Mouse (Mus musculus) MEL (cell line): ENCODE measurements around the gene Ddt. TPM values are rescaled to one million over a fixed set of nuclear protein-coding genes. Genes with fewer than 3 reads are reported as not detected.

Source experiments
- DNase-seq: peaks from one replicate; pipeline ENCODE4 v3.0.0; 2011; ENCODE audit warnings: low read depth, low spot score
- H3K27ac ChIP-seq: 2 replicates; pipeline ENCODE4 v1.5.1; 2012; ENCODE audit warnings: low read depth, mild to moderate bottlenecking, control low read depth, low read length, moderate library complexity; ENCODE audit not compliant: control insufficient read depth
- H3K27me3 ChIP-seq, 2 experiments: fragments of 150-350 bp in 1 of 2; sonication (generic) in 1 of 2; 2 replicates each; pipeline ENCODE4 v1.6.1; 2012; ENCODE audit warnings: low read length in 2 of 2, mild to moderate bottlenecking in 2 of 2, improper control_type of control experiment in 1 of 2, moderate library complexity in 1 of 2; ENCODE audit not compliant: insufficient read depth in 2 of 2, control insufficient read depth in 1 of 2
- H3K36me3 ChIP-seq, 2 experiments: 2 replicates each; pipeline ENCODE4 v1.6.1; 2012 to 2014; ENCODE audit warnings: low read length in 2 of 2, improper control_type of control experiment in 1 of 2, inconsistent platforms in 1 of 2, mild to moderate bottlenecking in 1 of 2; ENCODE audit not compliant: insufficient read depth in 2 of 2, control insufficient read depth in 1 of 2
- H3K4me1 ChIP-seq, 2 experiments: fragments of 150-350 bp in 1 of 2; sonication (generic) in 1 of 2; 2 replicates each; pipeline ENCODE4 v1.6.1; 2012; ENCODE audit warnings: low read length in 2 of 2, improper control_type of control experiment in 1 of 2, mild to moderate bottlenecking in 1 of 2; ENCODE audit not compliant: insufficient read depth in 2 of 2, control insufficient read depth in 1 of 2
- H3K4me3 ChIP-seq, 2 experiments: fragments of 150-350 bp in 1 of 2; sonication (generic) in 1 of 2; 2 replicates each; pipeline ENCODE4 v1.5.1; 2012; ENCODE audit warnings: low read depth in 2 of 2, low read length in 2 of 2, mild to moderate bottlenecking in 2 of 2, moderate library complexity in 2 of 2, control low read depth in 1 of 2, improper control_type of control experiment in 1 of 2; ENCODE audit not compliant: control insufficient read depth in 1 of 2, insufficient read depth in 1 of 2
- H3K79me2 ChIP-seq: 2 replicates; pipeline ENCODE4 v1.6.1; 2012; ENCODE audit warnings: mild to moderate bottlenecking, low read length, moderate library complexity; ENCODE audit not compliant: control insufficient read depth, poor library complexity, insufficient read depth
- H3K9ac ChIP-seq: 2 replicates; pipeline ENCODE4 v1.6.1; 2012; ENCODE audit warnings: low read depth, mild to moderate bottlenecking, control low read depth, low read length, moderate library complexity; ENCODE audit not compliant: control insufficient read depth, poor library complexity, severe bottlenecking
- H3K9me3 ChIP-seq: fragments of 150-350 bp; sonication (generic); replicated peaks from 2 replicates; pipeline ENCODE4 v1.6.1; 2012; ENCODE audit warnings: mild to moderate bottlenecking, low read length, improper control_type of control experiment, moderate library complexity; ENCODE audit not compliant: insufficient read depth
- CHD1 ChIP-seq: IDR thresholded peaks from 2 replicates; pipeline ENCODE4 v1.6.1; 2012; ENCODE audit warnings: low read depth, mild to moderate bottlenecking, inconsistent platforms, low read length, improper control_type of control experiment
- CHD2 ChIP-seq: IDR thresholded peaks from 2 replicates; pipeline ENCODE4 v1.6.1; 2011; ENCODE audit warnings: low read length, improper control_type of control experiment
- CTCF ChIP-seq, 3 experiments: IDR thresholded peaks in 2 of 3; conservative IDR thresholded peaks in 1 of 3; 2 replicates each; pipeline ENCODE4 v1.5.1; 2011 to 2012; ENCODE audit warnings: low read length in 3 of 3, low read depth in 2 of 3, mild to moderate bottlenecking in 2 of 3, improper control_type of control experiment in 1 of 3, inconsistent platforms in 1 of 3, mixed read lengths in 1 of 3, moderate library complexity in 1 of 3; ENCODE audit not compliant: control insufficient read depth in 1 of 3, insufficient read depth in 1 of 3, poor library complexity in 1 of 3, severe bottlenecking in 1 of 3
- ELF1 ChIP-seq: IDR thresholded peaks from 2 replicates; pipeline ENCODE4 v1.6.1; 2014; ENCODE audit warnings: low read depth, mild to moderate bottlenecking, inconsistent platforms, low read length, improper control_type of control experiment, moderate library complexity
- EP300 ChIP-seq, 2 experiments: IDR thresholded peaks; 2 replicates each; pipeline ENCODE4 v1.6.1; 2011; ENCODE audit warnings: improper control_type of control experiment in 2 of 2, low read length in 2 of 2, low read depth in 1 of 2, mild to moderate bottlenecking in 1 of 2
- ETS1 ChIP-seq: IDR thresholded peaks from 2 replicates; pipeline ENCODE4 v1.6.1; 2012; ENCODE audit warnings: low read depth, mild to moderate bottlenecking, inconsistent platforms, low read length, improper control_type of control experiment, moderate library complexity
- GABPA ChIP-seq: IDR thresholded peaks from 2 replicates; pipeline ENCODE4 v1.6.1; 2012; ENCODE audit warnings: low read depth, mild to moderate bottlenecking, inconsistent platforms, low read length, improper control_type of control experiment, moderate library complexity
- JUND ChIP-seq: IDR thresholded peaks from 2 replicates; pipeline ENCODE4 v1.6.1; 2011; ENCODE audit warnings: low read depth, mild to moderate bottlenecking, improper control_type of control experiment, low read length
- KAT2A ChIP-seq: conservative IDR thresholded peaks from 2 replicates; pipeline ENCODE4 v1.6.1; 2012; ENCODE audit warnings: low read depth, low read length, improper control_type of control experiment, inconsistent platforms
- MAFK ChIP-seq: IDR thresholded peaks from 2 replicates; pipeline ENCODE4 v1.6.1; 2011; ENCODE audit warnings: low read depth, mild to moderate bottlenecking, low read length, improper control_type of control experiment, borderline replicate concordance
- MAX ChIP-seq: IDR thresholded peaks from 2 replicates; pipeline ENCODE4 v1.6.1; 2011; ENCODE audit warnings: low read length, improper control_type of control experiment
- MAZ ChIP-seq: IDR thresholded peaks from 2 replicates; pipeline ENCODE4 v1.6.1; 2012; ENCODE audit warnings: low read depth, mild to moderate bottlenecking, inconsistent platforms, low read length, improper control_type of control experiment
- MEF2A ChIP-seq: IDR thresholded peaks from 2 replicates; pipeline ENCODE4 v1.6.1; 2014; ENCODE audit warnings: low read depth, mild to moderate bottlenecking, inconsistent platforms, low read length, improper control_type of control experiment; ENCODE audit not compliant: poor library complexity, insufficient replicate concordance, severe bottlenecking; ENCODE audit errors: extremely low read depth
- MXI1 ChIP-seq: IDR thresholded peaks from 2 replicates; pipeline ENCODE4 v1.6.1; 2011; ENCODE audit warnings: mild to moderate bottlenecking, low read depth, low read length, improper control_type of control experiment
- MYB ChIP-seq: IDR thresholded peaks from 2 replicates; pipeline ENCODE4 v1.6.1; 2011; ENCODE audit warnings: mild to moderate bottlenecking, low read depth, low read length, improper control_type of control experiment
- MYC ChIP-seq: IDR thresholded peaks from 2 replicates; pipeline ENCODE4 v1.6.1; 2011; ENCODE audit warnings: low read depth, mild to moderate bottlenecking, low read length, improper control_type of control experiment, moderate library complexity
- NELFE ChIP-seq: IDR thresholded peaks from 2 replicates; pipeline ENCODE4 v1.6.1; 2011; ENCODE audit warnings: low read depth, low read length, improper control_type of control experiment
- NRF1 ChIP-seq: IDR thresholded peaks from 2 replicates; pipeline ENCODE4 v1.6.1; 2014; ENCODE audit warnings: low read depth, mild to moderate bottlenecking, inconsistent platforms, low read length, improper control_type of control experiment, moderate library complexity; ENCODE audit not compliant: poor library complexity, insufficient read depth, severe bottlenecking
- POLR2A ChIP-seq, 2 experiments: IDR thresholded peaks; 2 replicates each; pipeline ENCODE4 v1.6.1; 2011 to 2012; ENCODE audit warnings: low read length in 2 of 2, mild to moderate bottlenecking in 2 of 2, control low read depth in 1 of 2, improper control_type of control experiment in 1 of 2, low read depth in 1 of 2, moderate library complexity in 1 of 2; ENCODE audit not compliant: control insufficient read depth in 1 of 2, insufficient read depth in 1 of 2, poor library complexity in 1 of 2
- POLR2AphosphoS2 ChIP-seq: IDR thresholded peaks from 2 replicates; pipeline ENCODE4 v1.6.1; 2011; ENCODE audit warnings: low read length, improper control_type of control experiment
- POLR2AphosphoS5 ChIP-seq: IDR thresholded peaks from 2 replicates; pipeline ENCODE4 v1.6.1; 2012; ENCODE audit warnings: low read depth, borderline replicate concordance, mild to moderate bottlenecking, inconsistent platforms, low read length, moderate library complexity, mixed read lengths
- RAD21 ChIP-seq: IDR thresholded peaks from 2 replicates; pipeline ENCODE4 v1.6.1; 2011; ENCODE audit warnings: mild to moderate bottlenecking, low read depth, low read length, improper control_type of control experiment
- RCOR1 ChIP-seq: IDR thresholded peaks from 2 replicates; pipeline ENCODE4 v1.6.1; 2012; ENCODE audit warnings: low read depth, mild to moderate bottlenecking, inconsistent platforms, low read length, improper control_type of control experiment
- SIN3A ChIP-seq: IDR thresholded peaks from 2 replicates; pipeline ENCODE4 v1.6.1; 2012; ENCODE audit warnings: low read length, improper control_type of control experiment, inconsistent platforms
- SMC3 ChIP-seq: IDR thresholded peaks from 2 replicates; pipeline ENCODE4 v1.6.1; 2011; ENCODE audit warnings: low read depth, low read length, improper control_type of control experiment
- TAL1 ChIP-seq: IDR thresholded peaks from 2 replicates; pipeline ENCODE4 v1.6.1; 2012; ENCODE audit warnings: mild to moderate bottlenecking, inconsistent platforms, low read length, moderate library complexity, mixed read lengths
- TBP ChIP-seq: IDR thresholded peaks from 2 replicates; pipeline ENCODE4 v1.8.0; 2011; ENCODE audit warnings: low read depth, low read length, improper control_type of control experiment
- TCF12 ChIP-seq: IDR thresholded peaks from 2 replicates; pipeline ENCODE4 v1.6.1; 2014; ENCODE audit warnings: low read depth, mild to moderate bottlenecking, inconsistent platforms, low read length, improper control_type of control experiment, moderate library complexity
- UBTF ChIP-seq: IDR thresholded peaks from 2 replicates; pipeline ENCODE4 v1.6.1; 2012; ENCODE audit warnings: low read depth, mild to moderate bottlenecking, inconsistent platforms, low read length, improper control_type of control experiment, moderate library complexity, borderline replicate concordance; ENCODE audit not compliant: insufficient read depth
- USF1 ChIP-seq: IDR thresholded peaks from 2 replicates; pipeline ENCODE4 v1.6.1; 2014; ENCODE audit warnings: low read depth, mild to moderate bottlenecking, inconsistent platforms, low read length, improper control_type of control experiment, moderate library complexity
- USF2 ChIP-seq, 2 experiments: IDR thresholded peaks; 2 replicates each; pipeline ENCODE4 v1.6.1; 2011 to 2012; ENCODE audit warnings: improper control_type of control experiment in 2 of 2, low read length in 2 of 2, borderline replicate concordance in 1 of 2, inconsistent platforms in 1 of 2, low read depth in 1 of 2, mild to moderate bottlenecking in 1 of 2; ENCODE audit not compliant: insufficient read depth in 1 of 2
- ZC3H11A ChIP-seq: IDR thresholded peaks from 2 replicates; pipeline ENCODE4 v1.6.1; 2012; ENCODE audit warnings: low read depth, mild to moderate bottlenecking, inconsistent platforms, low read length, improper control_type of control experiment
- ZKSCAN1 ChIP-seq: IDR thresholded peaks from 2 replicates; pipeline ENCODE4 v1.6.1; 2012; ENCODE audit warnings: low read depth, mild to moderate bottlenecking, inconsistent platforms, low read length, improper control_type of control experiment, moderate library complexity
- ZMIZ1 ChIP-seq: IDR thresholded peaks from 2 replicates; pipeline ENCODE4 v1.6.1; 2012; ENCODE audit warnings: low read depth, mild to moderate bottlenecking, inconsistent platforms, low read length, improper control_type of control experiment, moderate library complexity
- polyA plus RNA-seq, 2 experiments: library from polyadenylated mRNA; stranded (reverse) in 1 of 2; unstranded in 1 of 2; fragments of >175 nt in 1 of 2; fragments of >200 nt in 1 of 2; gene quantifications; 2 replicates each; pipeline versions ENCODE4 v1.2.1 to v1.2.4; 2012; ENCODE audit warnings: low replicate concordance in 2 of 2, low read depth in 1 of 2; ENCODE audit not compliant: insufficient read length in 2 of 2, insufficient read depth in 1 of 2, missing spikeins in 1 of 2
- total RNA-seq: library from RNA; depleted of rRNA; stranded (reverse); fragments of 300-350 nt; gene quantifications from 2 replicates; pipeline ENCODE4 v1.2.3, GENCODE M21; 2012; rRNA removed

Ddt gene
- 45.1 and 48.8 TPM in 2 replicates for total RNA-seq
- 10 to 100 TPM in 1 of 2 experiments, not detected in 1; 63.4 TPM for polyA plus RNA-seq

- peak; percentile 97 for DNase-seq
- H3K4me1 ChIP-seq: peaks cover 0 to 6% of the 10 kb centered on the region in 2 experiments; a peak in 2 of 4 replicates
- H3K9me3 ChIP-seq: no peaks in the 10 kb centered on the region
- peaks cover 2% of the 10 kb centered on the region; the same call in 1 of the 2 replicates for H3K79me2 ChIP-seq
- H3K27ac ChIP-seq: peak within 1 kb of the TSS; percentile 47
- peak within 1 kb of the TSS; percentile 73 for H3K9ac ChIP-seq
- H3K36me3 ChIP-seq: peaks cover 0 to 5% of the 10 kb centered on the region in 2 experiments; a peak in 2 of 4 replicates
- H3K4me3 ChIP-seq: peak within 1 kb of the TSS; percentile 73 to 90
- no peaks in the 10 kb centered on the region for H3K27me3 ChIP-seq
- TF ChIP-seq SIN3A (peak; percentile 84), RAD21 (peak; percentile 30), CHD2 (no peak), MAZ (peak; percentile 42; the same call in 1 of the 2 replicates), SMC3 (peak; percentile 48), ZKSCAN1 (no peak), USF1 (peak; percentile 97), UBTF (no peak), POLR2AphosphoS2 (peak; percentile 70), TBP (peak; percentile 66), MXI1 (peak; percentile 79), TAL1 (no peak), TCF12 (0 out of 2 replicates have a peak, but pooled peaks have one; percentile 44), MEF2A (no peak), CTCF (IDR thresholded peaks at IDR 0.05 in 2 of 3, conservative IDR thresholded peaks at IDR 0.05 in 1 of 3; ENCODE audit: control insufficient read depth in 1 of 3, insufficient read depth in 1 of 3, low read depth in 2 of 3, low read length in 3 of 3, poor library complexity in 1 of 3, severe bottlenecking in 1 of 3) (peak; percentile 23 to 78 (median 67); a peak in 5 of 6 replicates), MAFK (no peak), EP300 (IDR thresholded peaks at IDR 0.05; ENCODE audit: low read depth in 1 of 2, low read length in 2 of 2) (no peak; a peak in 1 of 4 replicates), MYB (no peak), USF2 (IDR thresholded peaks at IDR 0.05; ENCODE audit: borderline replicate concordance in 1 of 2, insufficient read depth in 1 of 2, low read depth in 1 of 2, low read length in 2 of 2) (peak; percentile 56 to 88; a peak in 3 of 4 replicates), ELF1 (peak; percentile 62), ZC3H11A (0 out of 2 replicates have a peak, but pooled peaks have one; percentile 11), KAT2A (peak; percentile 48), ZMIZ1 (peak; percentile 92), ETS1 (peak; percentile 51; the same call in 1 of the 2 replicates), NRF1 (no peak), MAX (peak; percentile 95), RCOR1 (0 out of 2 replicates have a peak, but pooled peaks have one; percentile 14), CHD1 (0 out of 2 replicates have a peak, but pooled peaks have one; percentile 30), GABPA (peak; percentile 40; the same call in 1 of the 2 replicates), POLR2AphosphoS5 (no peak), MYC (peak; percentile 83), JUND (no peak), POLR2A (IDR thresholded peaks at IDR 0.05; ENCODE audit: control insufficient read depth in 1 of 2, insufficient read depth in 1 of 2, low read depth in 1 of 2, low read length in 2 of 2, poor library complexity in 1 of 2) (peak; percentile 74 to 89), NELFE (peak; percentile 75)
Observed at GRCm38 (mm10) chr10:75772795-75773664, at the start of gene Ddt. Gene Ddt, minus strand, starts transcription at chr10:75773414.
